Mouse (Mus musculus): ENCODE measurements around the gene Cisd2. TPM values are rescaled to one million over a fixed set of nuclear protein-coding genes. Genes with fewer than 3 reads are reported as not detected.

The Cisd2 gene
- total RNA-seq, 2 experiments from 2014 or later = 32.1 to 32.4 TPM

GRCm38 (mm10) chr3:135411824-135412223 is 11.9 kb downstream of the Cisd2 start:
- peak in 1 of 2 experiments; percentile 10 for DNase-seq (ENCODE audit: low spot score in 2 of 2)

- DNase-seq (ENCODE audit: low spot score in 2 of 2) = no peak
Observed at GRCm38 (mm10) chr3:135411056-135411455, 12.7 kb downstream of the Cisd2 start.

- no peak for DNase-seq (ENCODE audit: low spot score in 2 of 2)
Observed at GRCm38 (mm10) chr3:135409219-135409618, 14.5 kb downstream of the Cisd2 start.

- DNase-seq (ENCODE audit: low spot score in 2 of 2) = no peak
Observed at GRCm38 (mm10) chr3:135407351-135407750, 16.4 kb downstream of the Cisd2 start.

- peak in 1 of 2 experiments; percentile 34 for DNase-seq (ENCODE audit: low spot score in 2 of 2)
Observed at GRCm38 (mm10) chr3:135404599-135404998, 19.1 kb downstream of the Cisd2 start.

- DNase-seq (ENCODE audit: low spot score in 2 of 2) = no peak
Observed at GRCm38 (mm10) chr3:135403856-135404255, 19.9 kb downstream of the Cisd2 start.

- no peak for DNase-seq (ENCODE audit: low spot score in 2 of 2)
Observed at GRCm38 (mm10) chr3:135403211-135403610, 20.5 kb downstream of the Cisd2 start.

- peak; percentile 67 to 90 for DNase-seq (ENCODE audit: low spot score in 2 of 2)
Observed at GRCm38 (mm10) chr3:135402201-135402658, 21.5 kb downstream of the Cisd2 start.

- DNase-seq (ENCODE audit: low spot score in 2 of 2) = no peak
Observed at GRCm38 (mm10) chr3:135397112-135397511, 26.6 kb downstream of the Cisd2 start.

- DNase-seq (ENCODE audit: low spot score in 2 of 2) = no peak
Observed at GRCm38 (mm10) chr3:135396081-135396480, 27.6 kb downstream of the Cisd2 start.

GRCm38 (mm10) chr3:135395085-135395484 is 28.6 kb downstream of the Cisd2 start:
- no peak for DNase-seq (ENCODE audit: low spot score in 2 of 2)

GRCm38 (mm10) chr3:135393186-135393585 is 30.5 kb downstream of the Cisd2 start:
- DNase-seq (ENCODE audit: low spot score in 2 of 2) = no peak

GRCm38 (mm10) chr3:135379868-135380267 is 43.9 kb downstream of the Cisd2 start:
- no peak for DNase-seq (ENCODE audit: low spot score in 2 of 2)

GRCm38 (mm10) chr3:135377445-135377844 is 46.3 kb downstream of the Cisd2 start:
- DNase-seq (ENCODE audit: low spot score in 2 of 2) = no peak

GRCm38 (mm10) chr3:135375836-135376235 is 47.9 kb downstream of the Cisd2 start:
- DNase-seq (ENCODE audit: low spot score in 2 of 2) = no peak

- DNase-seq (ENCODE audit: low spot score in 2 of 2) = no peak
Observed at GRCm38 (mm10) chr3:135357394-135357793, 66.3 kb downstream of the Cisd2 start.

Other genes with a start within 250 kb of the Cisd2 start
- gene Cenpe, start 211.4 kb downstream of the Cisd2 start, total RNA-seq (2021) = 1 to 10 TPM; 2.1 to 2.2 TPM
- 1 to 10 TPM; 5.4 to 6.3 TPM for gene Bdh2, start 142.7 kb downstream of the Cisd2 start, total RNA-seq (2021)
- 1 to 10 TPM; 2.3 to 3.0 TPM for gene Slc9b2, start 116.2 kb downstream of the Cisd2 start, total RNA-seq (2021)
- under 1 TPM in 1 of 2 experiments, not detected in 1; 0.28 TPM for gene Slc9b1, start 75.9 kb downstream of the Cisd2 start, total RNA-seq (2021)
- 100 to 1,000 TPM; 233 to 238 TPM for gene Ube2d3, start 14.2 kb upstream of the Cisd2 start, total RNA-seq (2021)
- 1 to 10 TPM; 8.5 TPM for gene Manba, start 61.7 kb upstream of the Cisd2 start, total RNA-seq (2021)

All from layer of hippocampus, adult 18-20 months (tissue).